Mouse (Mus musculus) limb, embryonic 15.5 days (tissue): ENCODE results near the gene Lmbr1l. TPM values are rescaled to one million over a fixed set of nuclear protein-coding genes. Genes with fewer than 3 reads are reported as not detected.
A peak's percentile ranks its signal among the peaks of the same experiment; 100 is the strongest.

Experiments
- ATAC-seq: fragments of 200-750 bp; cut with Nextera tagmentation; 2 replicates; pipeline ENCODE4 v1.8.0; 2017; ENCODE audit warnings: low read depth, moderate TSS enrichment; ENCODE audit not compliant: insufficient number of reproducible peaks, low FRiP score, low TSS enrichment
- H3K27ac ChIP-seq: fragments of 300-500 bp; sonication (generic); 2 replicates; pipeline ENCODE4 v1.5.1; 2015; ENCODE audit warnings: moderate library complexity, mild to moderate bottlenecking, inconsistent platforms
- H3K27me3 ChIP-seq: fragments of 300-500 bp; sonication (generic); 2 replicates; pipeline ENCODE4 v1.6.1; 2015; ENCODE audit warnings: inconsistent platforms
- H3K36me3 ChIP-seq: fragments of 300-500 bp; sonication (generic); 2 replicates; pipeline ENCODE4 v1.6.1; 2015; ENCODE audit warnings: inconsistent platforms
- H3K4me1 ChIP-seq: fragments of 300-500 bp; sonication (generic); 2 replicates; pipeline ENCODE4 v1.6.1; 2015; ENCODE audit warnings: inconsistent platforms
- H3K4me2 ChIP-seq: fragments of 300-500 bp; sonication (generic); 2 replicates; pipeline ENCODE4 v1.6.1; 2015; ENCODE audit warnings: mild to moderate bottlenecking, inconsistent platforms
- H3K4me3 ChIP-seq: fragments of 300-500 bp; sonication (generic); 2 replicates; pipeline ENCODE4 v1.5.1; 2015; ENCODE audit warnings: mild to moderate bottlenecking, inconsistent platforms
- H3K9ac ChIP-seq: fragments of 300-500 bp; sonication (generic); 2 replicates; pipeline ENCODE4 v1.6.1; 2015; ENCODE audit warnings: inconsistent platforms
- H3K9me3 ChIP-seq: fragments of 300-500 bp; sonication (generic); 2 replicates; pipeline ENCODE4 v1.6.1; 2016; ENCODE audit warnings: inconsistent platforms
- WGBS: fragments of 180-500 bp; shearing (Covaris S2); methylation state at CpG from one replicate; pipeline ENCODE4 v1.1.7; 2015; 5-methylcytosine and 5-hydroxymethylcytosine counted together
- polyA plus RNA-seq: library from polyadenylated mRNA; unstranded; fragments of >200 nt; fragmentation: Nextera tagmentation; extraction: Ambion mirVana; gene quantifications from 2 replicates; pipeline ENCODE4 v1.2.1, GENCODE M21; 2015

Lmbr1l gene
- polyA plus RNA-seq, 1 experiment from 2014 or later: 21.8 TPM

GRCm38 (mm10) chr15:98891907-98892606, 26.0 kb downstream of the Lmbr1l start:
- Histone ChIP-seq H3K27ac (no peak overlapping the region), H3K9ac (no peak overlapping the region), H3K4me3 (no peak overlapping the region), H3K9me3 (no peaks in the 10 kb centered on the region), H3K27me3 (peaks cover 53% of the 10 kb centered on the region), H3K36me3 (no peaks in the 10 kb centered on the region), H3K4me2 (no peak overlapping the region), H3K4me1 (peaks cover 34% of the 10 kb centered on the region)
- WGBS: 42% methylated on average over 6 of the region's 6 CpGs
- ATAC-seq: no peak

GRCm38 (mm10) chr15:98891198-98891742, 26.8 kb downstream of the Lmbr1l start:
- WGBS: 12% methylated on average over 19 of the region's 19 CpGs

GRCm38 (mm10) chr15:98887526-98887925, 30.5 kb downstream of the Lmbr1l start:
- 71% methylated on average over 7 of the region's 7 CpGs for WGBS
- no peak overlapping the region for H3K4me3 ChIP-seq
- no peak overlapping the region for H3K9ac ChIP-seq
- H3K9me3 ChIP-seq: no peaks in the 10 kb centered on the region
- H3K36me3 ChIP-seq: no peaks in the 10 kb centered on the region
- 0 out of 2 replicates have a peak overlapping the region, but pooled peaks have one; percentile 38 for H3K27ac ChIP-seq
- peaks cover 4% of the 10 kb centered on the region for H3K4me1 ChIP-seq
- ATAC-seq: no peak
- no peak overlapping the region for H3K4me2 ChIP-seq
- peaks cover 10% of the 10 kb centered on the region for H3K27me3 ChIP-seq

More at GRCm38 (mm10) chr15:98891198-98891742, 26.8 kb downstream of the Lmbr1l start:
- peaks cover 46% of the 10 kb centered on the region for H3K27me3 ChIP-seq
- H3K4me3 ChIP-seq: 0 out of 2 replicates have a peak overlapping the region, but pooled peaks have one; percentile 15
- H3K9ac ChIP-seq: no peak overlapping the region
- peak overlapping the region; percentile 17 for H3K4me2 ChIP-seq
- H3K4me1 ChIP-seq: peaks cover 33% of the 10 kb centered on the region
- H3K36me3 ChIP-seq: no peaks in the 10 kb centered on the region
- no peaks in the 10 kb centered on the region for H3K9me3 ChIP-seq
- H3K27ac ChIP-seq: no peak overlapping the region
- ATAC-seq: no peak

- H3K27me3 ChIP-seq: peaks cover 8% of the 10 kb centered on the region
- H3K4me1 ChIP-seq: peaks cover 4% of the 10 kb centered on the region
- ATAC-seq: no peak
- no peaks in the 10 kb centered on the region for H3K36me3 ChIP-seq
- 58% methylated on average over 8 of the region's 8 CpGs for WGBS
- no peak overlapping the region for H3K4me2 ChIP-seq
- no peak overlapping the region for H3K9ac ChIP-seq
- 0 out of 2 replicates have a peak overlapping the region, but pooled peaks have one; percentile 38 for H3K27ac ChIP-seq
- H3K9me3 ChIP-seq: no peaks in the 10 kb centered on the region
- no peak overlapping the region for H3K4me3 ChIP-seq
These were observed 31.2 kb downstream of the Lmbr1l start for GRCm38 (mm10) chr15:98886667-98887387.

- ATAC-seq: no peak
- Histone ChIP-seq H3K4me3 (no peak overlapping the region), H3K27me3 (no peaks in the 10 kb centered on the region), H3K4me1 (peaks cover 10% of the 10 kb centered on the region), H3K36me3 (no peaks in the 10 kb centered on the region), H3K4me2 (no peak overlapping the region), H3K9ac (no peak overlapping the region), H3K27ac (no peak overlapping the region), H3K9me3 (no peaks in the 10 kb centered on the region)
- 74% methylated on average over 1 of the region's 1 CpGs for WGBS
These were observed 33.9 kb downstream of the Lmbr1l start for GRCm38 (mm10) chr15:98884106-98884505.

GRCm38 (mm10) chr15:98883661-98884060, 34.4 kb downstream of the Lmbr1l start:
- Histone ChIP-seq H3K9me3 (no peaks in the 10 kb centered on the region), H3K27me3 (no peaks in the 10 kb centered on the region), H3K27ac (no peak overlapping the region), H3K4me1 (peaks cover 10% of the 10 kb centered on the region), H3K36me3 (no peaks in the 10 kb centered on the region), H3K4me2 (no peak overlapping the region), H3K9ac (no peak overlapping the region), H3K4me3 (no peak overlapping the region)
- ATAC-seq: no peak

GRCm38 (mm10) chr15:98881656-98882008, 36.4 kb downstream of the Lmbr1l start:
- no peaks in the 10 kb centered on the region for H3K36me3 ChIP-seq
- no peak for ATAC-seq
- peaks cover 10% of the 10 kb centered on the region for H3K4me1 ChIP-seq
- peak overlapping the region; percentile 95 for H3K4me2 ChIP-seq
- no peaks in the 10 kb centered on the region for H3K27me3 ChIP-seq
- H3K9ac ChIP-seq: no peak overlapping the region
- peak overlapping the region; percentile 78 for H3K4me3 ChIP-seq
- 8% methylated on average over 5 of the region's 5 CpGs for WGBS
- no peaks in the 10 kb centered on the region for H3K9me3 ChIP-seq
- H3K27ac ChIP-seq: peak overlapping the region; percentile 19

- peak overlapping the region; percentile 62 for H3K9ac ChIP-seq
- H3K4me1 ChIP-seq: peaks cover 10% of the 10 kb centered on the region
- H3K27me3 ChIP-seq: no peaks in the 10 kb centered on the region
- peak overlapping the region; percentile 95 for H3K4me2 ChIP-seq
- H3K27ac ChIP-seq: peak overlapping the region; percentile 77
- whole genome bisulfite sequencing: under 1% methylated on average over 43 of the region's 48 CpGs
- H3K36me3 ChIP-seq: no peaks in the 10 kb centered on the region
- peak; percentile 95 for ATAC-seq
- H3K4me3 ChIP-seq: peak overlapping the region; percentile 78
- H3K9me3 ChIP-seq: no peaks in the 10 kb centered on the region
These were observed 36.9 kb downstream of the Lmbr1l start for GRCm38 (mm10) chr15:98880978-98881655.

- no peaks in the 10 kb centered on the region for H3K9me3 ChIP-seq
- no peak for ATAC-seq
- no peak overlapping the region for H3K4me3 ChIP-seq
- no peak overlapping the region for H3K9ac ChIP-seq
- H3K27me3 ChIP-seq: no peaks in the 10 kb centered on the region
- H3K4me2 ChIP-seq: no peak overlapping the region
- H3K36me3 ChIP-seq: no peaks in the 10 kb centered on the region
- peaks cover 14% of the 10 kb centered on the region for H3K4me1 ChIP-seq
- WGBS: 16% methylated on average over 3 of the region's 3 CpGs
- H3K27ac ChIP-seq: no peak overlapping the region
These were observed 40.7 kb downstream of the Lmbr1l start for GRCm38 (mm10) chr15:98877331-98877730.

GRCm38 (mm10) chr15:98871916-98872888, 45.8 kb downstream of the Lmbr1l start:
- Histone ChIP-seq H3K9me3 (no peaks in the 10 kb centered on the region), H3K4me2 (peak overlapping the region; percentile 82), H3K9ac (peak overlapping the region; percentile 98), H3K27ac (peak overlapping the region; percentile 99), H3K36me3 (no peaks in the 10 kb centered on the region), H3K4me3 (peak overlapping the region; percentile 94), H3K27me3 (no peaks in the 10 kb centered on the region), H3K4me1 (peaks cover 32% of the 10 kb centered on the region)
- peak; percentile 79 for ATAC-seq
- WGBS: under 1% methylated on average over 51 of the region's 51 CpGs
